Mouse (Mus musculus): ENCODE measurements around the gene Gm49383. TPM values are rescaled to one million over a fixed set of nuclear protein-coding genes. Genes with fewer than 3 reads are reported as not detected.

Gene Gm49383
- total and polyA plus RNA-seq, 2 experiments from 2014 or later: 0.38 to 5.3 TPM

- WGBS: 77% methylated on average over 3 of the region's 3 CpGs
These were observed 18.3 kb upstream of the Gm49383 start for GRCm38 (mm10) chr12:69215000-69215785.

GRCm38 (mm10) chr12:69214393-69214792 lies 17.5 kb upstream of the Gm49383 start:
- no peak for DNase-seq (ENCODE audit: low spot score)
- WGBS: 93% methylated on average over 7 of the region's 7 CpGs
- TF ChIP-seq CTCF (IDR thresholded peaks at IDR 0.05): no peak
- H3K9ac ChIP-seq (replicated peaks; ENCODE audit: low read length, poor library complexity, severe bottlenecking): no peak overlapping the region
- no peak for ATAC-seq (ENCODE audit: low FRiP score)
- no peak overlapping the region for H3K27ac ChIP-seq (ENCODE audit: low read depth, low read length)
- no peaks in the 10 kb centered on the region for H3K36me3 ChIP-seq (ENCODE audit: insufficient read depth, low read length)
- no peak overlapping the region for H3K4me3 ChIP-seq (ENCODE audit: low read depth, low read length)
- no peaks in the 10 kb centered on the region for H3K9me3 ChIP-seq (ENCODE audit: low read length)
- H3K4me1 ChIP-seq (ENCODE audit: insufficient read depth, low read length): no peaks in the 10 kb centered on the region
- H3K27me3 ChIP-seq (ENCODE audit: insufficient read depth, low read length): no peaks in the 10 kb centered on the region
- H3K4me2 ChIP-seq (ENCODE audit: low read depth, low read length, poor library complexity, severe bottlenecking): no peak overlapping the region

More at GRCm38 (mm10) chr12:69215000-69215785, 18.3 kb upstream of the Gm49383 start:
- H3K4me2 ChIP-seq (ENCODE audit: low read depth, low read length, poor library complexity, severe bottlenecking): no peak overlapping the region
- H3K9ac ChIP-seq (replicated peaks; ENCODE audit: low read length, poor library complexity, severe bottlenecking): no peak overlapping the region
- no peaks in the 10 kb centered on the region for H3K27me3 ChIP-seq (ENCODE audit: insufficient read depth, low read length)
- H3K4me1 ChIP-seq (ENCODE audit: insufficient read depth, low read length): no peaks in the 10 kb centered on the region
- DNase-seq (ENCODE audit: low spot score): no peak
- no peaks in the 10 kb centered on the region for H3K36me3 ChIP-seq (ENCODE audit: insufficient read depth, low read length)
- H3K9me3 ChIP-seq (ENCODE audit: low read length): no peaks in the 10 kb centered on the region
- no peak overlapping the region for H3K4me3 ChIP-seq (ENCODE audit: low read depth, low read length)
- H3K27ac ChIP-seq (ENCODE audit: low read depth, low read length): no peak overlapping the region
- ATAC-seq (ENCODE audit: low FRiP score): no peak
- no peak for TF ChIP-seq CTCF (IDR thresholded peaks at IDR 0.05)

- no peak for TF ChIP-seq CTCF (IDR thresholded peaks at IDR 0.05)
- WGBS: 95% methylated on average over 13 of the region's 13 CpGs
- ATAC-seq (ENCODE audit: low FRiP score) (no peak), DNase-seq (ENCODE audit: low spot score) (no peak)
- no peaks in the 10 kb centered on the region for H3K36me3 ChIP-seq (ENCODE audit: insufficient read depth, low read length)
- H3K4me1 ChIP-seq (ENCODE audit: insufficient read depth, low read length): no peaks in the 10 kb centered on the region
- no peak overlapping the region for H3K4me3 ChIP-seq (ENCODE audit: low read depth, low read length)
- no peak overlapping the region for H3K27ac ChIP-seq (ENCODE audit: low read depth, low read length)
- H3K27me3 ChIP-seq (ENCODE audit: insufficient read depth, low read length): no peaks in the 10 kb centered on the region
- no peak overlapping the region for H3K4me2 ChIP-seq (ENCODE audit: low read depth, low read length, poor library complexity, severe bottlenecking)
- H3K9me3 ChIP-seq (ENCODE audit: low read length): no peaks in the 10 kb centered on the region
- H3K9ac ChIP-seq (replicated peaks; ENCODE audit: low read length, poor library complexity, severe bottlenecking): no peak overlapping the region
These were observed 16.4 kb upstream of the Gm49383 start for GRCm38 (mm10) chr12:69213186-69213777.

- Histone ChIP-seq H3K27ac (ENCODE audit: low read depth, low read length) (no peak overlapping the region), H3K4me3 (ENCODE audit: low read depth, low read length) (no peak overlapping the region), H3K9ac (replicated peaks; ENCODE audit: low read length, poor library complexity, severe bottlenecking) (no peak overlapping the region), H3K36me3 (ENCODE audit: insufficient read depth, low read length) (no peaks in the 10 kb centered on the region), H3K4me1 (ENCODE audit: insufficient read depth, low read length) (no peaks in the 10 kb centered on the region), H3K27me3 (ENCODE audit: insufficient read depth, low read length) (no peaks in the 10 kb centered on the region), H3K9me3 (ENCODE audit: low read length) (no peaks in the 10 kb centered on the region), H3K4me2 (ENCODE audit: low read depth, low read length, poor library complexity, severe bottlenecking) (no peak overlapping the region)
- TF ChIP-seq CTCF (IDR thresholded peaks at IDR 0.05): peak; percentile 69
- WGBS: 77% methylated on average over 5 of the region's 5 CpGs
- no peak for ATAC-seq (ENCODE audit: low FRiP score)
- DNase-seq (ENCODE audit: low spot score): peak; percentile 24
These were observed 14.2 kb upstream of the Gm49383 start for GRCm38 (mm10) chr12:69211057-69211456.

GRCm38 (mm10) chr12:69210056-69210979 lies 13.4 kb upstream of the Gm49383 start:
- ATAC-seq (ENCODE audit: low FRiP score) (no peak), DNase-seq (ENCODE audit: low spot score) (no peak)
- Histone ChIP-seq H3K4me1 (ENCODE audit: insufficient read depth, low read length) (no peaks in the 10 kb centered on the region), H3K4me3 (ENCODE audit: low read depth, low read length) (no peak overlapping the region), H3K27ac (ENCODE audit: low read depth, low read length) (no peak overlapping the region), H3K36me3 (ENCODE audit: insufficient read depth, low read length) (no peaks in the 10 kb centered on the region), H3K27me3 (ENCODE audit: insufficient read depth, low read length) (no peaks in the 10 kb centered on the region), H3K9me3 (ENCODE audit: low read length) (no peaks in the 10 kb centered on the region), H3K9ac (replicated peaks; ENCODE audit: low read length, poor library complexity, severe bottlenecking) (no peak overlapping the region), H3K4me2 (ENCODE audit: low read depth, low read length, poor library complexity, severe bottlenecking) (no peak overlapping the region)
- no peak for TF ChIP-seq CTCF (IDR thresholded peaks at IDR 0.05)
- WGBS: 90% methylated on average over 18 of the region's 18 CpGs
